Mouse (Mus musculus) ES-Bruce4 (cell line): ENCODE data around the gene Hdgfl2.

Experiments used
- CTCF ChIP-seq: IDR thresholded peaks from one replicate; pipeline ENCODE4 v1.8.1; 2011; ENCODE audit warnings: low read depth, low read length
- EP300 ChIP-seq: IDR thresholded peaks from 2 replicates; pipeline ENCODE4 v1.6.1; 2011; ENCODE audit warnings: low read depth, low read length; ENCODE audit not compliant: insufficient read depth
- POLR2A ChIP-seq: IDR thresholded peaks from one replicate; pipeline ENCODE4 v1.8.1; 2011; ENCODE audit warnings: low read length; ENCODE audit not compliant: insufficient read depth

GRCm38 (mm10) chr17:56032831-56033230, 46.6 kb upstream of the Hdgfl2 start:
- TF ChIP-seq EP300 (no peak), CTCF (no peak), POLR2A (no peak)
